Mouse (Mus musculus): Measurements from ENCODE around the gene Capn8. TPM values are rescaled to one million over a fixed set of nuclear protein-coding genes. Genes with fewer than 3 reads are reported as not detected.

The Capn8 gene
- not detected in 2 replicates for polyA plus RNA-seq (2016; fragmentation: Nextera tagmentation; extraction: Ambion mirVana)

GRCm38 (mm10) chr1:182564408-182565120, at the start of gene Capn8:
Gene Capn8 (plus strand): TSS chr1:182565007.
- no peak for ATAC-seq
- no peak within 1 kb of the TSS for H3K4me2 ChIP-seq
- H3K4me1 ChIP-seq = peaks cover 4% of the 10 kb centered on the region; the same call in 1 of the 2 replicates
- no peak within 1 kb of the TSS for H3K9ac ChIP-seq
- no peaks in the 10 kb centered on the region for H3K9me3 ChIP-seq (replicated peaks)
- no peaks in the 10 kb centered on the region for H3K36me3 ChIP-seq
- no peaks in the 10 kb centered on the region for H3K27me3 ChIP-seq (replicated peaks)
- no peak within 1 kb of the TSS for H3K4me3 ChIP-seq
- 48% methylated on average over 5 of the region's 5 CpGs for WGBS (ENCODE audit: insufficient replicate concordance)
- H3K27ac ChIP-seq = no peak within 1 kb of the TSS

DNA sequence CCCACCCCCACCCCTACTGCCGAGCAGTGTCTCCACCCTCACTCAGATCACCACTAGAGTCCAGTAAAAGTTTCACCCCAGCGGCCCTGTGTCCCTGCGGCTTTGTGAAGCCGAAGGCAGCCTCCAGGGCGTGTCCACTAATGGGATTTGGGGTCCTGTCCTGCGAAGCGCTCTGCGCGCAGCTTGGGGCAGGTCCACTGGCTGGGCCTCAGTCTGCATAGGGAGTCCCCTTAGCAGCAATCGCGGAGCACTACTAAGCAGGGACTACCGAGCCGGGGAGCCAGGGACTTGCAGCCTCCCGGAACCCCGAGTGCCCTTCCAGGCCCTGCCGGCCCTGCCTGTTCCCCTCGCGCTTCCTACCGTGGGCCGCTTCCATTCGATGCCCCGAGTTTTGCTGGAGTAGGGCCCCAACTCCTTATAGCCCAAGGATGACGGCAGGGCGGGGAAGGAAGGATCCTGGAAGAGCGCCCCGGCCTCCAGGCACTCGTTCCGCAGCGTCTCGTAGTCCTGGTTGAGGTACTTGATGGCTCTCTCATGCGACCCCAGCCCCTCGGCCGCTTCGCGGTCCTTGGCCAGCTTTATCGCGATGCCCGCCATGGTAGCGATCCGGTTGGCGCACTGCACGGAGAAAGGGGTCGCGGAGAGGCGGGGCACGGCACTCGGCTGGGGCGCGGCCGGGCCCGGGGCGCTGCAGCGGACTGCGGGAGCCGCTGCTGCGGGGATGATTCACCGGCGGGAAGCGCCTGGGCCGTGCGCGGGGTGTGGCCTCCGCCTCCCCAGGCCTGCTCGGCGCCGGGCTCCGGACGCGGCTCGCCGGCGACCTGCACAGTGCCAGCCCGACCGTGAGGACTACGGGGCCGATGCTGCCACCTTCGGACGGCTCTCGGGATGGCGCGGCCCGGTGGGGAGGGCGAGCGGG, 47.8 kb upstream of the Capn8 start, which contains the start of gene Capn2:
Gene Capn2, minus strand, starts transcription at position 851 of the 919 bp plus-strand sequence.
- no peaks in the 10 kb centered on the region for H3K9me3 ChIP-seq (replicated peaks)
- peak within 1 kb of the TSS; percentile 65 for H3K9ac ChIP-seq
- H3K36me3 ChIP-seq = 0 out of 2 replicates have a peak, but pooled peaks cover 2% of the 10 kb centered on the region
- H3K27me3 ChIP-seq (replicated peaks) = peaks cover 53% of the 10 kb centered on the region
- peaks cover 23% of the 10 kb centered on the region; the same call in 1 of the 2 replicates for H3K4me1 ChIP-seq
- peak within 1 kb of the TSS; percentile 79 for H3K4me2 ChIP-seq
- H3K4me3 ChIP-seq = peak within 1 kb of the TSS; percentile 62
- H3K27ac ChIP-seq = peak within 1 kb of the TSS; percentile 63
- peak; percentile 76 for ATAC-seq
- WGBS (ENCODE audit: insufficient replicate concordance) = under 1% methylated on average over 77 of the region's 84 CpGs

DNA sequence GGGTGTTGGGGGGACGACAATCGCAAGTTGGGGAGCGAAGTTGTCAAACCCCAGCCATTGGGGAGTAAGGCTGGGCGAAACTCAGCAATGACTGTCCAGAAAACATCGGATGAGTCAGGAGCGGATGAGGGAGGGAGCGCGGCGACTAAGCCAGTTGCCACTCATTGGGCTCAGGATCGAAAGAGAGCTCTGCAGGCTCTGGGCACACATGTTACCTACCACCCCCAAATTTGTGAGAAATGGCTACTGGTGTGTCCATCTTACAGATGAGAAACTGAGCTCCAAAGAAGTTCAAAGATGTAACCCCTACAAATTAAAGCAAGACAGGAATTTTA, 47.2 kb upstream of the Capn8 start:
- Histone ChIP-seq H3K27ac (no peak overlapping the region), H3K4me1 (peaks cover 17% of the 10 kb centered on the region; the same call in 1 of the 2 replicates), H3K4me2 (peak overlapping the region; percentile 79), H3K9me3 (replicated peaks) (no peaks in the 10 kb centered on the region), H3K36me3 (no peaks in the 10 kb centered on the region), H3K27me3 (replicated peaks) (peaks cover 53% of the 10 kb centered on the region), H3K9ac (peak overlapping the region; percentile 65), H3K4me3 (peak overlapping the region; percentile 62)
- no peak for ATAC-seq
- WGBS (ENCODE audit: insufficient replicate concordance) = 2% methylated on average over 10 of the region's 10 CpGs

- Histone ChIP-seq H3K36me3 (no peaks in the 10 kb centered on the region), H3K27ac (no peak overlapping the region), H3K4me3 (no peak overlapping the region), H3K9me3 (replicated peaks) (no peaks in the 10 kb centered on the region), H3K9ac (no peak overlapping the region), H3K4me1 (peaks cover 13% of the 10 kb centered on the region; the same call in 1 of the 2 replicates), H3K4me2 (no peak overlapping the region), H3K27me3 (replicated peaks) (peaks cover 53% of the 10 kb centered on the region)
- no peak for ATAC-seq
- WGBS (ENCODE audit: insufficient replicate concordance) = 68% methylated on average over 10 of the region's 10 CpGs
Observed at GRCm38 (mm10) chr1:182518143-182518680, 46.6 kb upstream of the Capn8 start.

GRCm38 (mm10) chr1:182518811-182519210, 46.0 kb upstream of the Capn8 start:
- Histone ChIP-seq H3K9ac (no peak overlapping the region), H3K4me1 (peaks cover 11% of the 10 kb centered on the region; the same call in 1 of the 2 replicates), H3K4me2 (no peak overlapping the region), H3K27ac (no peak overlapping the region), H3K4me3 (no peak overlapping the region), H3K36me3 (no peaks in the 10 kb centered on the region), H3K27me3 (replicated peaks) (peaks cover 53% of the 10 kb centered on the region), H3K9me3 (replicated peaks) (no peaks in the 10 kb centered on the region)
- ATAC-seq = no peak
- WGBS (ENCODE audit: insufficient replicate concordance) = 71% methylated on average over 6 of the region's 6 CpGs

DNA sequence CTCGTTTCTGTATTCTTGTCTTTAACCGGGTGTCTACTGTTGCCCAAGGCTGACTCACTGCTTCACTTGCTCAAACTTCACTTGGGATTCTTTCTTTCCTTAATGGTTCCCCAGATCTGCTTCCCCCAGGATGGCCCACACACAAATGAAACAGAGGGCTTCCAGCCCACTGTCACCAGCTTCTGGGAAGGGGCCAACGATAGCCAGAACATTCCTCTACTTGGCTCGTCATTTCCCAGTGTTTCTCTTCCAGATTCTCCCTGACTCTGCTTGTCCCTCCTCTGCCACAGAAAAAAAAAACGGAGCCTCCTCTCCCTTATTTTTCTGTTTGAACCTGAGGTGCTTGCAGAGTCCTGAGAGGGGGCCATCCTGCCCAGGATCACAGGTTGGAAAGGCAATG, 45.5 kb upstream of the Capn8 start:
- 63% methylated on average over 5 of the region's 5 CpGs for WGBS (ENCODE audit: insufficient replicate concordance)

DNA sequence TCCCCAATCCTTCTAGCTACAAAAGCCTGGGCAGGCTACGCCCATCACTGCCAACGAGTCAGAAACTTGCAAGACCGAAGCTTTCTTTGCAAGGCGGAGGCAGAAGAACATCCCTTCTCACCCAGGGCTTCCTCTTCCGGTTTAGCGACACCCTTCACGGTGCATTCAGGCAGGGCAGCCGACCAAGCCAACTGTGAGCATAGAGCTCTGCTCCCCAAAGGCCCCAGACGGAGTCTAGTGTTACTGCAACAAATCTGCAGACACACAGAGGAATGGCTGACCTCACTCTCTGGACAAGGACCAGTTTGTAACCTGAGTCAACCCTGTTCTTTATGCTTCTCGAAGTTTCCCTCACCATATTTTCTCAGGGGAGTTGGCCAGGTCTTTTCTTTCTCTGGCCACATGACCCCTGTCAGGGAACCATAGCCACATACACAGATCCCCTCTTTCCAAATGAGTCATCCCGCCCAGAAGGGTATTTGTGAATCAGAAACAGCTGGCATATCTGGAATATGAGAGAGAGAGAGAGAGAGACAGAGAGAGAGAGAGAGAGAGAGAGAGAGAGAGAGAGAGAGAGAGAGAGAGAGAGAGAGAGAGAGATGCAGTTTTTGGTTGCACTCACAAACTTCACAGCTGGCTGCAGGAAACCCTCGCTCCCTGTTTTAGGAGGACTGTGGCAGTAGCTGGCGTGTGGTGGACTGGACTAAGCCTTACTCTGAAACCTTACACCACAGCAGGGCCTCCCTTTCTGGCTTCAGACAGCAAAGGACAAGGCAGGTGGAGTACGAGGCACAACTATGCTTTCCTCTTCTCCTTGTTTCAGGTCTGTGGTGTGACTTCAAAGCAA, 44.5 kb upstream of the Capn8 start:
- peaks cover 50% of the 10 kb centered on the region for H3K27me3 ChIP-seq (replicated peaks)
- no peaks in the 10 kb centered on the region for H3K36me3 ChIP-seq
- no peak for ATAC-seq
- H3K9me3 ChIP-seq (replicated peaks) = no peaks in the 10 kb centered on the region
- peaks cover 11% of the 10 kb centered on the region; the same call in 1 of the 2 replicates for H3K4me1 ChIP-seq
- no peak overlapping the region for H3K9ac ChIP-seq
- no peak overlapping the region for H3K4me3 ChIP-seq
- H3K4me2 ChIP-seq = peak overlapping the region; percentile 1; the same call in 1 of the 2 replicates
- H3K27ac ChIP-seq = no peak overlapping the region
- WGBS (ENCODE audit: insufficient replicate concordance) = 29% methylated on average over 14 of the region's 14 CpGs

More for the DNA sequence above, 45.5 kb upstream of the Capn8 start:
- H3K4me3 ChIP-seq = no peak overlapping the region
- no peaks in the 10 kb centered on the region for H3K36me3 ChIP-seq
- H3K27ac ChIP-seq = no peak overlapping the region
- no peak for ATAC-seq
- H3K4me2 ChIP-seq = no peak overlapping the region
- no peaks in the 10 kb centered on the region for H3K9me3 ChIP-seq (replicated peaks)
- H3K4me1 ChIP-seq = peaks cover 11% of the 10 kb centered on the region; the same call in 1 of the 2 replicates
- no peak overlapping the region for H3K9ac ChIP-seq
- H3K27me3 ChIP-seq (replicated peaks) = peaks cover 53% of the 10 kb centered on the region

DNA sequence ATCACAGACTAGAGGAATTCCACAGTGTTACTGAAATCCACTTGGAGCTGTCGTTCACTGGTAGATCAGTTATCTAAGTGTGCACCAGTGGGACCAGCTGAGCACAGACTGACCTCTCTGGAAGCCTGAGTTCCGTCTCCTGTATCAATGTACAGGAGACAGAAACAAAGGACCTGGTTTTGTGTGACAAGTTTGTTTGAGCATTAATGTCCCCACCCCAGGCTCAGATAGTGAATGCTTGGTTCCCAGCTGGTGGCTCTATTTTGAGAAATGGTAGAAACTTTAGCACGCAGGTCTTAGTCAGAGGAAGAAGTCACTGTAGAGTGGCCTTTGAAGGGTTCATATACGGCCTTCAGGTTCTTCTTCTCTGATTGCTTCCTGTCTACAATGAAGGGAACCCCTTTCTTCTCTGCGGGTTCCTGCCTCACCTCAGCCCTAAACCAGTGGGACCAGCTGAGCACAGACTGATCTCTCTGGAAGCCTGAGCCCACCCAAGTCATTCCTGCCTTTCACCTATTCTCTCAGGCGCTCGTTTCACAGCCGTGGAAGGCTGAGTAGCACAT, 43.8 kb upstream of the Capn8 start:
- H3K4me1 ChIP-seq = peaks cover 11% of the 10 kb centered on the region; the same call in 1 of the 2 replicates
- H3K4me3 ChIP-seq = no peak overlapping the region
- WGBS (ENCODE audit: insufficient replicate concordance) = 60% methylated on average over 8 of the region's 8 CpGs
- H3K27me3 ChIP-seq (replicated peaks) = peaks cover 43% of the 10 kb centered on the region
- H3K9me3 ChIP-seq (replicated peaks) = no peaks in the 10 kb centered on the region
- ATAC-seq = no peak
- H3K9ac ChIP-seq = no peak overlapping the region
- H3K4me2 ChIP-seq = no peak overlapping the region
- no peak overlapping the region for H3K27ac ChIP-seq
- no peaks in the 10 kb centered on the region for H3K36me3 ChIP-seq

DNA sequence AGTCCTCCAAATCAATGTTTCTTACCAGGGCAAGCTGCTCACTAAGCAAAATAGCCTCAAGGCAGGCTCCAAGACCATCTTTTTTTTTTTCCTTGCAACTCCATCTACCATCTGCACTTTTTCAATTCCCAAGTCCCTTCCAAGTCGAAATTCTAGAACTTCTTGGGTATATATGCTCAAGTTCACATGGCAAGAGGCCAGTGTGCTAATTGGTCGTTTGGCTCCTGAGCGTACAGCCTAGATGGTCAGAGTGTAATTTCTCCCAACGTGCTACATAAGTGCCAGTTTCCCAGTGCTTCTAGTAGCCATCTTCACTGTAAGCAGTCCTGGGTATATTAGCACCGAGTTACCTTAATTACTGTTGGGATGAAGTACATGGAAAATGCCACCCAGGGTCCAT, 41.8 kb upstream of the Capn8 start:
- no peaks in the 10 kb centered on the region for H3K36me3 ChIP-seq
- peaks cover 32% of the 10 kb centered on the region for H3K27me3 ChIP-seq (replicated peaks)
- no peak for ATAC-seq
- no peak overlapping the region for H3K4me3 ChIP-seq
- H3K4me1 ChIP-seq = peaks cover 6% of the 10 kb centered on the region; the same call in 1 of the 2 replicates
- no peaks in the 10 kb centered on the region for H3K9me3 ChIP-seq (replicated peaks)
- no peak overlapping the region for H3K9ac ChIP-seq
- no peak overlapping the region for H3K27ac ChIP-seq
- 60% methylated on average over 5 of the region's 5 CpGs for WGBS (ENCODE audit: insufficient replicate concordance)
- no peak overlapping the region for H3K4me2 ChIP-seq

- Histone ChIP-seq H3K9ac (no peak overlapping the region), H3K4me3 (no peak overlapping the region), H3K4me1 (peaks cover 14% of the 10 kb centered on the region), H3K36me3 (no peaks in the 10 kb centered on the region), H3K9me3 (replicated peaks) (no peaks in the 10 kb centered on the region), H3K27me3 (replicated peaks) (peaks cover 29% of the 10 kb centered on the region), H3K27ac (no peak overlapping the region), H3K4me2 (no peak overlapping the region)
- WGBS (ENCODE audit: insufficient replicate concordance) = 24% methylated on average over 3 of the region's 3 CpGs
- ATAC-seq = no peak
Observed at GRCm38 (mm10) chr1:182523692-182524091, 41.1 kb upstream of the Capn8 start.

GRCm38 (mm10) chr1:182525601-182526000, 39.2 kb upstream of the Capn8 start:
- ATAC-seq = no peak
- H3K27ac ChIP-seq = no peak overlapping the region
- H3K4me3 ChIP-seq = no peak overlapping the region
- H3K4me1 ChIP-seq = peaks cover 15% of the 10 kb centered on the region
- no peaks in the 10 kb centered on the region for H3K36me3 ChIP-seq
- no peak overlapping the region for H3K9ac ChIP-seq
- H3K4me2 ChIP-seq = no peak overlapping the region
- H3K9me3 ChIP-seq (replicated peaks) = no peaks in the 10 kb centered on the region
- 70% methylated on average over 3 of the region's 3 CpGs for WGBS (ENCODE audit: insufficient replicate concordance)
- H3K27me3 ChIP-seq (replicated peaks) = peaks cover 17% of the 10 kb centered on the region; the same call in 1 of the 2 replicates

All from liver, embryonic 12.5 days (tissue).